Comparison of ENCODE assay signal across 16 mouse cellular contexts in genomic region chr13:24484811-24485210, GRCm38 (mm10).
"Had no signal": no experiment of that assay in that cellular context is flagged by ENCODE, and none has a peak within 500 bp of the region (broad histone marks: within the 10 kb centered on the region; RNA-seq: fewer than 3 reads in every experiment).

No protein-coding gene starts in this region.

- H3K4me1 ChIP-seq: neural tube, embryonic 13.5 days; stomach, embryonic 15.5 days had no signal

- H3K36me3 ChIP-seq: neural tube, embryonic 13.5 days; neural tube, embryonic 15.5 days; stomach, embryonic 15.5 days had no signal

- H3K4me2 ChIP-seq: neural tube, embryonic 13.5 days; neural tube, embryonic 15.5 days; stomach, embryonic 15.5 days had no signal

- H3K27ac ChIP-seq: neural tube, embryonic 13.5 days; neural tube, embryonic 15.5 days; stomach, embryonic 15.5 days; stomach, postnatal 0 days had no signal

- H3K4me3 ChIP-seq: neural tube, embryonic 13.5 days; neural tube, embryonic 15.5 days; stomach, embryonic 15.5 days had no signal

- H3K9me3 ChIP-seq: neural tube, embryonic 13.5 days; neural tube, embryonic 15.5 days; stomach, embryonic 15.5 days had no signal

- DNase-seq: retina, postnatal 1 day; right cerebral cortex, adult 18-20 months; right cerebral cortex, postnatal 14 days; right cerebral cortex, postnatal 25 days; right cerebral cortex, postnatal 4 days; spleen, adult 18-20 months; thymus, adult 18-20 months; thymus, adult 2 months; thymus, postnatal 14 days; thymus, postnatal 25 days; thymus, postnatal 36 days; thymus, postnatal 4 days had no signal

- H3K27me3 ChIP-seq: neural tube, embryonic 13.5 days; neural tube, embryonic 15.5 days; stomach, embryonic 15.5 days had no signal

- H3K9ac ChIP-seq: neural tube, embryonic 13.5 days; neural tube, embryonic 15.5 days; stomach, embryonic 15.5 days had no signal
